8 mouse cellular contexts compared by ENCODE assay signal in genomic region chr6:84095882-84096281, GRCm38 (mm10).
DNase-seq lines count a peak whose midpoint lies in the region; ATAC-seq and TF ChIP-seq lines count a peak whose summit lies in the region.

No protein-coding gene starts in this region.

- TF ChIP-seq POLR2A in spleen, adult 2 months (IDR thresholded peaks at IDR 0.05; ENCODE audit: low read depth, low read length), result no peak

- no peak overlapping the region for H3K27ac ChIP-seq in spleen, adult 2 months (ENCODE audit: insufficient read depth, low read length)
- no peak overlapping the region for H3K27ac ChIP-seq in hindbrain, embryonic 15.5 days (replicated peaks)
- H3K27ac ChIP-seq in midbrain, embryonic 13.5 days, result no peak overlapping the region

- H3K9ac ChIP-seq in hindbrain, embryonic 15.5 days, result no peak overlapping the region
- no peak overlapping the region for H3K9ac ChIP-seq in midbrain, embryonic 13.5 days (replicated peaks)

- H3K27me3 ChIP-seq in spleen, adult 2 months (ENCODE audit: control insufficient read depth, insufficient read depth, low read length), result no peaks in the 10 kb centered on the region
- no peaks in the 10 kb centered on the region for H3K27me3 ChIP-seq in hindbrain, embryonic 15.5 days
- H3K27me3 ChIP-seq in midbrain, embryonic 13.5 days, result peaks cover 9% of the 10 kb centered on the region; the same call in 1 of the 2 replicates

- no peak overlapping the region for H3K4me3 ChIP-seq in spleen, adult 2 months (ENCODE audit: extremely low read depth, insufficient read depth, insufficient read length)
- H3K4me3 ChIP-seq in hindbrain, embryonic 15.5 days, result no peak overlapping the region
- H3K4me3 ChIP-seq in midbrain, embryonic 13.5 days (replicated peaks), result no peak overlapping the region

- H3K4me1 ChIP-seq in spleen, adult 2 months (ENCODE audit: control insufficient read depth, insufficient read depth, insufficient read length), result no peaks in the 10 kb centered on the region
- peaks cover 4% of the 10 kb centered on the region for H3K4me1 ChIP-seq in hindbrain, embryonic 15.5 days (replicated peaks)
- peaks cover 3% of the 10 kb centered on the region for H3K4me1 ChIP-seq in midbrain, embryonic 13.5 days (replicated peaks)

- ATAC-seq in erythroblast, adult 5-6 weeks (replicated peaks; ENCODE audit: low FRiP score, poor library complexity, severe bottlenecking), result 0 out of 2 replicates have a peak, but pooled peaks have one; percentile 50
- ATAC-seq in hindbrain, embryonic 15.5 days (ENCODE audit: low FRiP score, low read depth), result peak; percentile 68; the same call in 1 of the 2 replicates
- peak; percentile 69 for ATAC-seq in midbrain, embryonic 13.5 days

- intact Hi-C loops in left cerebral cortex, postnatal 25 days (cut with DNase I), result loop anchor here (1.0 to 10.0 kb wide), 5 partner anchors 221 to 1035 kb away; no protein-coding TSS in a partner anchor

- peak in 1 of 2 experiments; percentile 11 for DNase-seq in spleen, adult 2 months (ENCODE audit: low read depth in 1 of 2, low spot score in 2 of 2)
- no peak for DNase-seq in spleen, adult 12 weeks (ENCODE audit: low spot score)
- DNase-seq in brain, embryonic 18.5 days (ENCODE audit: low read depth, low spot score), result peak; percentile 61
- DNase-seq in left cerebral cortex, postnatal 25 days (ENCODE audit: low spot score in 2 of 2), result peak; percentile 79 to 83
- peak; percentile 79 for DNase-seq in thymus, postnatal 14 days

- no peaks in the 10 kb centered on the region for H3K36me3 ChIP-seq in spleen, adult 2 months (ENCODE audit: control insufficient read depth, insufficient read depth, low read length)
- H3K36me3 ChIP-seq in hindbrain, embryonic 15.5 days, result no peaks in the 10 kb centered on the region
- no peaks in the 10 kb centered on the region for H3K36me3 ChIP-seq in midbrain, embryonic 13.5 days

- 23% methylated on average over 7 of the region's 7 CpGs for WGBS in spleen, adult 2 months
- 13% methylated on average over 7 of the region's 7 CpGs for WGBS in hindbrain, embryonic 15.5 days
- 12% methylated on average over 7 of the region's 7 CpGs for WGBS in midbrain, embryonic 13.5 days

- no peak overlapping the region for H3K4me2 ChIP-seq in hindbrain, embryonic 15.5 days
- H3K4me2 ChIP-seq in midbrain, embryonic 13.5 days (replicated peaks), result no peak overlapping the region

- no peaks in the 10 kb centered on the region for H3K9me3 ChIP-seq in hindbrain, embryonic 15.5 days
- H3K9me3 ChIP-seq in midbrain, embryonic 13.5 days, result no peaks in the 10 kb centered on the region

- TF ChIP-seq CTCF in spleen, adult 2 months (IDR thresholded peaks at IDR 0.05; ENCODE audit: extremely low read depth, insufficient read depth, insufficient read length, insufficient replicate concordance), result peak; percentile 52; the same call in 1 of the 2 replicates
